Mouse (Mus musculus) lung, adult 2 months (tissue): ENCODE measurements at regions not wholly inside any gene's neighbourhood (a gene's known extent, or its start where the extent isn't known, plus 50 kb on each side); places are given as distances from the start of the nearest gene placed in this dataset.

ENCODE experiments used
- DNase-seq: peaks from one replicate; pipeline ENCODE4 v3.0.0; 2022
- H3K4me1 ChIP-seq: fragments of 200-500 bp; 2 replicates; pipeline ENCODE4 v1.6.1; 2011; ENCODE audit warnings: low read length; ENCODE audit not compliant: control insufficient read depth, insufficient read depth
- H3K4me3 ChIP-seq: fragments of 200-500 bp; replicated peaks from 2 replicates; pipeline ENCODE3; 2011; ENCODE audit warnings: low read depth, mild to moderate bottlenecking, control low read depth, low read length; ENCODE audit errors: extremely low read depth
- CTCF ChIP-seq: fragments of 200-500 bp; IDR thresholded peaks from 2 replicates; pipeline ENCODE4 v1.5.1; 2011; ENCODE audit warnings: mild to moderate bottlenecking, low read length, control low read depth; ENCODE audit not compliant: insufficient read depth
- POLR2A ChIP-seq: fragments of 200-500 bp; IDR thresholded peaks from 2 replicates; pipeline ENCODE4 v1.6.1; 2011; ENCODE audit warnings: low read depth, mild to moderate bottlenecking, control low read depth, low read length, borderline replicate concordance; ENCODE audit errors: extremely low read depth
- WGBS: fragments of 180-500 bp; shearing (Covaris S2); methylation state at CpG from one replicate; pipeline ENCODE4 v1.1.7; 2018; 5-methylcytosine and 5-hydroxymethylcytosine counted together

- WGBS = 59% methylated on average over 4 of the region's 4 CpGs
- DNase-seq = no peak
- Histone ChIP-seq H3K4me1 (no peaks in the 10 kb centered on the region), H3K4me3 (no peak overlapping the region)
- TF ChIP-seq CTCF (no peak), POLR2A (no peak)
Measured at GRCm38 (mm10) chr2:78388001-78388400, 441.8 kb upstream of the Cwc22 start.

DNA sequence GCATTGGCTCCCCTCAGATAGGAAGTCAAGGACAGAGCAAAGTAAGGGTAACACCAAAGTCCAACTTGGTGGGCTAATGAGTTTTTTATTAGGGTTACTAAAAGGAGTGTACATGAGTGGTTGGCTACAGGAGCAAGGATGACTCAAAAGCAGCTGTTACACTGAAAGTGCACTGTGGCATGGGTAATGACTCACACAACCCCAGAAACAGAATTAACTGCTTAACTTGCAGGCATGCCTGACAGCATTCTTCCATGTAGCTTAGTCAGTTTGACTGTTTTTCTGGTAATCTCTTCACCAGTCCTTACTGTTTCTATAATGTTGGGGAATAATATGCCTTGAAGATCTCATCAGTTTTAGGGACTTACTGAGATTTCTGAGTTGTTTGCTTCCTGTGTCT is 435.1 kb upstream of the Cwc22 start:
- no peaks in the 10 kb centered on the region for H3K4me1 ChIP-seq
- TF ChIP-seq POLR2A (no peak), CTCF (no peak)
- no peak overlapping the region for H3K4me3 ChIP-seq
- no peak for DNase-seq

DNA sequence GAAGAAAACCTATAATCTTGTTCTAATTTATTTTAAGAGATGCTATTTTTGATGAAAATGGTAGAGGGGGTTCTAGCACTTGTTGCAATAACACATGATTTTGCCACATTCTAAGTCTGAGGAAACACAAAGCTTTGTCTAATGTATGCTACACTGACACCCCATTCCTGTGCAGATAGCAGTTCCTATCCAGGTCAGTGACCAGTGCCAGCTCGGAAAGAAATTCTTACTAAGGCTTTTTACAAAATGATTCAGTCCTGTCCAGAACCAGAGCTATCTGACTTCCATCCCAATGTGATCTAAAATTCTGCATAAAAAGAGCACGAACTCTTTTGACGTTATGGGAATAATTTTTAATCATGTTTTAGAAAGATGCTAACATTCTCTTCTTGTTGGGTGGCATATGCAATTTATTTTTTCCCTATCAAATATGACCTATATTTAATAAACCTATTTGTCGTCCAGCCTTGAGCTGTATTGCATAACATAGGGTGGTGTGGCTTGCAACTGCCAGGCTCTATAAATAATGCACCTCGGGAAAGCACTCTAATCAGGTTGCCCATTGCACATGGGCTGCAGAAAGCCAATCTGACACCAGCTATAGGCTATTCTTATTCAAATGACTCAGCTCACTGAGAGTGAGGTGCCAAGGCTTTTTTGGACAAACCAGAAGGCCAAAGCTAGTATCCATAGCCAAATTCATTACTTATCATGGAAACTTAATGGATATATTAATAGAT is 385.7 kb upstream of the Cwc22 start:
- no peak for DNase-seq
- TF ChIP-seq CTCF (no peak), POLR2A (no peak)
- WGBS = 74% methylated on average over 5 of the region's 5 CpGs
- no peak overlapping the region for H3K4me3 ChIP-seq
- H3K4me1 ChIP-seq = no peaks in the 10 kb centered on the region

DNA sequence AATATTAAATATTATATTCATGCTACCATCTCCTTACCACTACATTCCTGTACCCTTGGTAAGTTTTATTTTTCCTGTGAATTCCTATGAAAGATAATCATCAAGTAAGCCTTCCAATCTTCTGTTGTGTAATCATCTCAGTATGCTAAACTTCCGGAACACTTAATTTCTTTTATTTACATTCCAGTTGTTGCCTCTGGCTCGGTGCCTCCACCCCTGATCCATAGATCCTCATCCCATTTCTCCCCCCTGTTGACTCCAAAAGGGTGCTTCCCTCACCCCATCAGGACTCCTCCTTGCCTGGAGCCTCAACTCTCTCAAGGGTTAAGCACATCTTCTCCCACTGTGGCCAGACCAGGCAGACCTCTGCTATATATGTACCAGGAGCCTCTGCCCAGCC is 379.9 kb upstream of the Cwc22 start:
- Histone ChIP-seq H3K4me1 (no peaks in the 10 kb centered on the region), H3K4me3 (no peak overlapping the region)
- TF ChIP-seq POLR2A = no peak
- no peak for TF ChIP-seq CTCF
- 49% methylated on average over 2 of the region's 2 CpGs for WGBS
- no peak for DNase-seq

DNA sequence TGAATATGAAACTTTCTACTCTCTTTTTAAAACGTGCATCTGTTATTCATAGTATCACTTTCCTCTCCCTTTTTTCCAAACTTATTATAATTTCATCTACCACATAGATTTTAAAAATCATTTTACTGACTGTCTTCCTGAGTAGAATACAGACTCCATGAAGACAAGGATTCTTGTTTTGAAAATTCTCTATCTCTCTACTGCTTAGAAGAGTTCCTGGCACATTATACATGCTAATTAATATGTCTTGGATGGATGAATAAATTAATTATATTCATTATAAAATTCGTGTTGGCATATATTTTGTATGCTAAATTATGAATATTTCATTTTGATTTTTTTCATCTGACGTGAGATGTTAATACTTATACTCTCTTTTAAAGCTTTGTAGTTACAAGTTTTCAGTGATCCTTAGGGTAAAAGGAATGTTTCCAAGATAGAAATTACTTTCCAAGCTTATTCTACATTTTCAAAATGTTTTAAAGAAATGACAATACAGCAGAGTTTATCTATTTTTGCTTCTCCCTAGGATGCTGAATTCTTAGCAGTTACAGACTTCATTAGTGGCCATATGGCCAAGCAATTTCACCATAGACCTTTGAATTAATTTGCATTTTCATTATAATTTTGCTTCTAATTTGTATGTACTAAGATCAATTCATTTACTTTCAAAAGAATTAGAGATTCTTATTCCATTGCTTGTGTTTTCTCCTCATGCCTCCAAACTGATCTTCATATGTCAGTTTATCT is 376.2 kb upstream of the Cwc22 start:
- DNase-seq = no peak
- TF ChIP-seq POLR2A = no peak
- TF ChIP-seq CTCF = no peak
- WGBS = 57% methylated on average over 3 of the region's 3 CpGs
- Histone ChIP-seq H3K4me1 (no peaks in the 10 kb centered on the region), H3K4me3 (no peak overlapping the region)

GRCm38 (mm10) chr2:78311766-78312491 is 365.8 kb upstream of the Cwc22 start:
- no peak for DNase-seq
- no peak for TF ChIP-seq CTCF
- TF ChIP-seq POLR2A = no peak
- 77% methylated on average over 13 of the region's 13 CpGs for WGBS

GRCm38 (mm10) chr2:78309361-78309760 is 363.2 kb upstream of the Cwc22 start:
- 77% methylated on average over 2 of the region's 2 CpGs for WGBS
- Histone ChIP-seq H3K4me1 (no peaks in the 10 kb centered on the region), H3K4me3 (no peak overlapping the region)
- TF ChIP-seq POLR2A (no peak), CTCF (no peak)
- DNase-seq = no peak

More at GRCm38 (mm10) chr2:78311766-78312491, 365.8 kb upstream of the Cwc22 start:
- Histone ChIP-seq H3K4me3 (no peak overlapping the region), H3K4me1 (no peaks in the 10 kb centered on the region)

- TF ChIP-seq POLR2A (no peak), CTCF (no peak)
- DNase-seq = no peak
- Histone ChIP-seq H3K4me3 (no peak overlapping the region), H3K4me1 (no peaks in the 10 kb centered on the region)
- WGBS = 75% methylated on average over 4 of the region's 4 CpGs
Measured at GRCm38 (mm10) chr2:78306897-78307296, 360.7 kb upstream of the Cwc22 start.

- DNase-seq = no peak
- 13% methylated on average over 1 of the region's 1 CpGs for WGBS
- no peaks in the 10 kb centered on the region for H3K4me1 ChIP-seq
- H3K4me3 ChIP-seq = no peak overlapping the region
- TF ChIP-seq CTCF (no peak), POLR2A (no peak)
Measured at GRCm38 (mm10) chr2:78291665-78292064, 345.5 kb upstream of the Cwc22 start.

DNA sequence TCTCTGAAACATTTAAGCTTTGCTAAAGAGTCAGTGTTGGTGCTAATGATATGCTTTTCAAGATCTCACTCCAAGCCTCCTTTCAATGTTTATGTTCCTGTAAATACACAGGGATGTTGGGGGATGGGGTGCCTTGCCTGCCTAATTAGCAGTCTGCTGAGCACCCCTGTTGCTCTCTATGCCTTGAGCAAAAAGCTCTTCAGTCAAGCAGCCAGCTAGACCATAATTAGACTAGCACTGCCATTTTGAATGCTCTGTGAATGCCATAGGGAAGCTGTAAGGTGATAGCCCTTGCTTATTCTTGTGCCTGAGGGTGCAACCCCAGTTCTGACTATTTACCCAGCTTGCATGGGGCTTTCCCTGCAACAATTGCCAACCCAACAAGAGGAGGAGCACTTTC is 338.6 kb upstream of the Cwc22 start:
- TF ChIP-seq POLR2A = no peak
- TF ChIP-seq CTCF = no peak
- DNase-seq = no peak
- no peak overlapping the region for H3K4me3 ChIP-seq
- H3K4me1 ChIP-seq = no peaks in the 10 kb centered on the region
